Mouse (Mus musculus) hindbrain, postnatal 0 days (tissue): Measurements from ENCODE around the gene AU021092. TPM values are rescaled to one million over a fixed set of nuclear protein-coding genes. Genes with fewer than 3 reads are reported as not detected.
"Not testable (repeated sequence)": the region's sequence is repeated elsewhere in the genome, so short reads cannot be mapped to it uniquely, and the experiment has no call there.

Source experiments
- ATAC-seq: fragments of 200-750 bp; cut with Nextera tagmentation; 2 replicates; pipeline ENCODE4 v1.8.0; 2017; ENCODE audit warnings: mild to moderate bottlenecking, moderate TSS enrichment, moderate library complexity
- DNase-seq: peaks from one replicate; pipeline ENCODE4 v3.0.0-alpha.2; 2015; ENCODE audit warnings: low spot score
- H3K27ac ChIP-seq: fragments of 300-500 bp; sonication (generic); 2 replicates; pipeline ENCODE4 v1.5.1; 2014; ENCODE audit warnings: mild to moderate bottlenecking
- H3K27me3 ChIP-seq: fragments of 300-500 bp; sonication (generic); 2 replicates; pipeline ENCODE4 v1.6.1; 2014; ENCODE audit warnings: low read length, mixed read lengths; ENCODE audit not compliant: insufficient read depth
- H3K36me3 ChIP-seq: fragments of 300-500 bp; sonication (generic); 2 replicates; pipeline ENCODE4 v1.6.1; 2014; ENCODE audit warnings: low read length, mixed read lengths; ENCODE audit not compliant: insufficient read depth
- H3K4me1 ChIP-seq: fragments of 300-500 bp; sonication (generic); 2 replicates; pipeline ENCODE4 v1.6.1; 2014; ENCODE audit warnings: antibody characterized with exemption, low read length, mixed read lengths; ENCODE audit not compliant: insufficient read depth
- H3K4me2 ChIP-seq: fragments of 300-500 bp; sonication (generic); 2 replicates; pipeline ENCODE4 v1.6.1; 2014; ENCODE audit warnings: low read depth, mild to moderate bottlenecking, low read length, moderate library complexity, mixed read lengths
- H3K4me3 ChIP-seq: fragments of 300-500 bp; sonication (generic); 2 replicates; pipeline ENCODE4 v1.5.1; 2014; ENCODE audit warnings: low read length
- H3K9ac ChIP-seq: fragments of 300-500 bp; sonication (generic); replicated peaks from 2 replicates; pipeline ENCODE4 v1.6.1; 2014; ENCODE audit warnings: mild to moderate bottlenecking, low read length, moderate library complexity, mixed read lengths
- H3K9me3 ChIP-seq: fragments of 300-500 bp; sonication (generic); 2 replicates; pipeline ENCODE4 v1.6.1; 2016; ENCODE audit warnings: low read length, mixed read lengths
- CTCF ChIP-seq: IDR thresholded peaks from 2 replicates; pipeline ENCODE4 v1.5.1; 2016; ENCODE audit warnings: antibody characterized with exemption, control low read depth, low read depth
- WGBS: fragments of 180-500 bp; shearing (Covaris S2); extraction: QIAGEN DNeasy Blood & Tissue Kit; methylation state at CpG from one replicate; pipeline ENCODE4 v1.1.7; 2014; 5-methylcytosine and 5-hydroxymethylcytosine counted together
- polyA plus RNA-seq: library from polyadenylated mRNA; unstranded; fragments of >200 nt; fragmentation: Nextera tagmentation; extraction: Ambion mirVana; gene quantifications from 2 replicates; pipeline ENCODE4 v1.2.1, GENCODE M21; 2015
- total RNA-seq: library from RNA; depleted of rRNA; stranded (reverse); fragments of >200 nt; gene quantifications from 2 replicates; pipeline ENCODE4 v1.2.3, GENCODE M21; 2014

Gene AU021092
- total and polyA plus RNA-seq, 2 experiments from 2014 or later: 9.6 to 18.6 TPM

GRCm38 (mm10) chr16:5233418-5234313, 11.6 kb upstream of the AU021092 start, which contains the start of gene Alg1:
Gene Alg1, plus strand, starts transcription at chr16:5233621.
- TF ChIP-seq CTCF: no peak
- Histone ChIP-seq H3K4me2 (peak within 1 kb of the TSS; percentile 81), H3K9ac (peak within 1 kb of the TSS; percentile 74), H3K27me3 (no peaks in the 10 kb centered on the region), H3K36me3 (no peaks in the 10 kb centered on the region), H3K4me3 (peak within 1 kb of the TSS; percentile 74), H3K9me3 (no peaks in the 10 kb centered on the region), H3K4me1 (peaks cover 10% of the 10 kb centered on the region), H3K27ac (peak within 1 kb of the TSS; percentile 72)
- 2% methylated on average over 47 of the region's 47 CpGs for WGBS
- ATAC-seq (peak; percentile 98), DNase-seq (peak; percentile 97)

GRCm38 (mm10) chr16:5232982-5233381, 10.9 kb upstream of the AU021092 start:
- Histone ChIP-seq H3K4me3 (peak overlapping the region; percentile 74), H3K4me1 (peaks cover 10% of the 10 kb centered on the region), H3K9ac (no peak overlapping the region), H3K9me3 (no peaks in the 10 kb centered on the region), H3K27me3 (no peaks in the 10 kb centered on the region), H3K27ac (no peak overlapping the region), H3K36me3 (no peaks in the 10 kb centered on the region), H3K4me2 (peak overlapping the region; percentile 81)
- WGBS: 65% methylated on average over 4 of the region's 4 CpGs
- ATAC-seq (peak; percentile 1; the same call in 1 of the 2 replicates), DNase-seq (no peak)
- no peak for TF ChIP-seq CTCF

- not testable (repeated sequence) for H3K9ac ChIP-seq, ATAC-seq, H3K36me3 ChIP-seq, H3K27ac ChIP-seq, DNase-seq, H3K4me1 ChIP-seq, H3K4me3 ChIP-seq, H3K9me3 ChIP-seq, H3K4me2 ChIP-seq, H3K27me3 ChIP-seq
- WGBS: 79% methylated on average over 3 of the region's 3 CpGs
These were observed 6.0 kb upstream of the AU021092 start for GRCm38 (mm10) chr16:5228103-5228502.

GRCm38 (mm10) chr16:5227501-5227900, 5.4 kb upstream of the AU021092 start:
- not testable (repeated sequence) for H3K9me3 ChIP-seq, H3K36me3 ChIP-seq, H3K4me3 ChIP-seq, H3K27ac ChIP-seq, ATAC-seq, H3K4me1 ChIP-seq, DNase-seq, H3K27me3 ChIP-seq, H3K9ac ChIP-seq, H3K4me2 ChIP-seq
- 87% methylated on average over 19 of the region's 19 CpGs for whole genome bisulfite sequencing

GRCm38 (mm10) chr16:5226534-5226933, 4.4 kb upstream of the AU021092 start:
- H3K9ac ChIP-seq, ATAC-seq, H3K4me3 ChIP-seq, H3K27me3 ChIP-seq, DNase-seq, H3K4me1 ChIP-seq, H3K27ac ChIP-seq, H3K4me2 ChIP-seq, H3K36me3 ChIP-seq, H3K9me3 ChIP-seq: not testable (repeated sequence)
- WGBS: 5% methylated on average over 1 of the region's 1 CpGs

DNA sequence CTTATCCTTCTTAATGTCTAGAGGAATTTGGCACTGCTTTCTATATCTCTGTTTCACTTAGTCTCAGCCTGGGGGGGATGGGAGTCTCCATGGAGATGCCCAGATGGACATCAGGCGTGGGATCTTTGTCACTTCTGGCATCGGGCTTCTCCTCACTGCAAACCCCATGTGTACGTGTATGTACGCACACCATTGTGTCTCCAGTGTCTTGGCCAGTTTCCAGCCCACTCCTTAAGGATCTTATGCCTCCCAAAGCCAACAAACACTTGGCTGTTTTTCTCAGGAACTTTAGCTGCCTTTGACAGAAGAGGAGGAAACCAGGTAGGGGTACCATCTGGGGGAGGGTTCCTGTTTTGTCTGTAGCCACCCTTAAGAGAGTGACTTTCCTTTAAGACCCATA, 696 bp downstream of the AU021092 start:
- Histone ChIP-seq H3K36me3 (no peaks in the 10 kb centered on the region), H3K27ac (no peak overlapping the region), H3K9ac (no peak overlapping the region), H3K4me2 (no peak overlapping the region), H3K27me3 (0 out of 2 replicates have a peak, but pooled peaks cover 4% of the 10 kb centered on the region), H3K9me3 (no peaks in the 10 kb centered on the region), H3K4me3 (no peak overlapping the region), H3K4me1 (no peaks in the 10 kb centered on the region)
- no peak for TF ChIP-seq CTCF
- WGBS: 34% methylated on average over 4 of the region's 4 CpGs
- ATAC-seq (no peak), DNase-seq (no peak)
